Mouse (Mus musculus): ENCODE data around the gene Hmgcs2.

Gene Hmgcs2

GRCm38 (mm10) chr3:98280204-98280932 is at the start of gene Hmgcs2:
Gene Hmgcs2, plus strand, starts transcription at chr3:98280435.
- peak; percentile 68 to 79 for DNase-seq (ENCODE audit: low spot score in 2 of 2)

DNA sequence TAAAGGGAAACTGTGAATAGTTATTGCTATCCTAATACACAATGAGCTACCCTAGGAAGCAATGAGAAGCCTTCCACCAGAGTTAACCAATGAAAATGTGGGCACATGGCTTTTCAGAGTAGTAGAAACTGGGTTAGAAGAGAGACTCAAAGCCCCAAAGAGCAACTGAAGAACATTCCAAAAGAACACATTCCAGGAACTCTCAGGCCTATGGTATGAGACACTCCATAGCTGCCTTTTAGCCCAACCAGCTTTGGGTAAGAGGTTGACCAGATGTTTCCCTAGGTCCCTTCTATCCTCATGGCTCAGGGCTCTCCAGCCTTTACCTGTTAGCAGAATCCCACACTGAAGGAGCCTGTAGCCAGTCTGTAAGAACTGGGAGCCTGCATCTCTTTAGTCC is 46.7 kb upstream of the Hmgcs2 start:
- DNase-seq (ENCODE audit: low spot score in 2 of 2) = no peak

DNA sequence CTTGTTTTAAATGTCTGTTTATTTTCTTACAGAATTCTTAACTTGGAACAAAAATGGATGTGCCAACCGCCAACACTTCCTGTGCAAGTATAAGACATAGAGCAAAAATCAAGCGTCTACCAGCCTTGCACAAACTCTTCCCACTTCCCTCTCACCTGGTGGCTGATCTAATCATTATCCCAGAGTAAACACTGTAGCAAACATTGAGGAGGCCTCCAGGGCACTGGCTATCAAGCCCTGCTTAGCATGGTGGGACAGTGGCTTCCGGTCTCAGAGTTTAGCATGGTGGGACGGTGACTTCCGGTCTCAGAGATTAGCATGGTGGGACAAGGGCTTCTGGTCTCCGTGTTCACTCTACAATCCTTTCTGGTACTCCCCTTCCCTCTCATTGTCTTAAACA is 44.0 kb upstream of the Hmgcs2 start:
- DNase-seq (ENCODE audit: low spot score in 2 of 2) = no peak

GRCm38 (mm10) chr3:98237240-98237639 is 43.0 kb upstream of the Hmgcs2 start:
- no peak for DNase-seq (ENCODE audit: low spot score in 2 of 2)

GRCm38 (mm10) chr3:98238150-98238549 is 42.1 kb upstream of the Hmgcs2 start:
- DNase-seq (ENCODE audit: low spot score in 2 of 2) = no peak

GRCm38 (mm10) chr3:98242051-98242450 is 38.2 kb upstream of the Hmgcs2 start:
- no peak for DNase-seq (ENCODE audit: low spot score in 2 of 2)

DNA sequence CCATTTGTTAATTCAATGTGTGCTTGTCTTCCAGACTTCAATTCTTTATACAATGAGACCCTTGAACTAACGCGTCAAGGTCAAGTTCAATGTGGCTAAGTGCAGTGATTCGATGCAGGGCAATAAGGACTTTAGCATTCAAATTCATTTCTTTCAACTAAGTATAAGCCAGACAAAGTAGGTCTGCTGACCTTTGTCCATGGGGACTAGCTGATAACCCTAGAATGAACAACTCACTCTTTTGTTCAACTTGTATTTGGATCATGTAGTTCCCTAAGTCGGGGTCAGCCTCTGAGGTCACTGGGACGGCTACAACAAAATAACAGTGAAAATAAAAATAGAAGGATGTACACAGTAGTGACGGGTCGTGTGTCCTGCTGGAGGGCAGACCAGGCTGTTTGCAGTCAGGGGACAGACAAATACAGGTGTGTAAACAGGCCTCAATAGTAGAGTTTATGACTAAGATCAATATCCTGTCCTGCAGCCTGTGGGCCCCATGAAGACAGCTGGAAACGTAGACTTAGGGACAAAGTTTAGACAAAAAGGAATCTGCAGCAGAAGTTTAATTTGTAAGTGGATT is 37.7 kb upstream of the Hmgcs2 start:
- no peak for DNase-seq (ENCODE audit: low spot score in 2 of 2)

DNA sequence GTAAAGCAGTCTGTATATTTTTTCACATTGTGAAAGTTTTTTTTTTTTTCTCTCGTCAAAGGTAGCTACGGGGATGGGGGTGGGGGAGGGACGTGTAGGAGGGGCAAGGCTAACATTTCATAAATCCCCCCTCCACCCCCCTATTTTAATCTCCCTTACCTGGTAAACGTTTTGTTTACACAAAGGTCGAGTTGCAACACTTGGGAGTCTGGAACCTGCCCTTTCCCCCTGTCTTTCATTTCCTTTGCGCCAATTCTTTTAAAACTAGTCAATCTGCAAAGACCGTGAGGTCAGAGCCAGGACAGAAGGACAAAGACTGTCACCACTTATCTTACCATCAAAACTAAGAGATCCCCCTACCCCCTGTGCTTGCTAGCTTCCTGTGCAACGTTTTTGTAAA is 34.3 kb upstream of the Hmgcs2 start:
- no peak for DNase-seq (ENCODE audit: low spot score in 2 of 2)

DNA sequence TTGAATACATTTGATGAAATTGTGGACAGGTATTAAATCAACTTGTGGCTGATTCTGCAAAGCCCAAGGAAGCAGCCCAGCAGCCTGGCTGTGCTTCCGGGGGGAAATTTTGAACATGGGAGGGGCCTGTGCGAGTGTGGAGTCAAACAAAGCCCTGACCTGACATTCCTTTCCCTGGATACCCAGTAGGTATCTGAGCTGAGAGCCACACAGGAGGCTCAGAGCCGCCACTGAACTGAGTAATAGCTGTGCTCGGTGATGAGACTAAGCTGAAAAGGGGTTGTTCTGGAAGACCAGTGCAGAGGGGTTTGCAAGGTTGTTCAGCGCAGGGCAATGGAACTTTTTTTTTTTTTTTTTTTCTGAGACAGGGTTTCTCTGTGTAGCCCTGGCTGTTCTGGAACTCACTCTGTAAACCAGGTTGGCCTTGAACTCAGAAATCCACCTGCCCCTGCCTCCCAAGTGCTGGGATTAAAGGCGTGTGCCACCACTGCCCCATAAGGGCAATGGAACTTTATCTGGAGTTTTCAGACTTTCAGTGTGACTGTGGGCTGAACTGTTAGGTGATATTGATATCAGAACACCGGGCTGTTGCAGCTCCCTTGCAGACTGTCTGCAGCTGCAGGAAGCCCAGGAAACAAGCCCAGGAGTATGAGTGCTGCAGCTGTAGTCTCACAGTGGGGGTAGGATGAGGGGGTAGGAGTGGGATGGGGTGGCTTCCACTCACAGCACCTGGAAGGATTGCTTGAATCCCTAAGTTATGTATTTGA is 33.1 kb upstream of the Hmgcs2 start:
- DNase-seq (ENCODE audit: low spot score in 2 of 2) = no peak

DNA sequence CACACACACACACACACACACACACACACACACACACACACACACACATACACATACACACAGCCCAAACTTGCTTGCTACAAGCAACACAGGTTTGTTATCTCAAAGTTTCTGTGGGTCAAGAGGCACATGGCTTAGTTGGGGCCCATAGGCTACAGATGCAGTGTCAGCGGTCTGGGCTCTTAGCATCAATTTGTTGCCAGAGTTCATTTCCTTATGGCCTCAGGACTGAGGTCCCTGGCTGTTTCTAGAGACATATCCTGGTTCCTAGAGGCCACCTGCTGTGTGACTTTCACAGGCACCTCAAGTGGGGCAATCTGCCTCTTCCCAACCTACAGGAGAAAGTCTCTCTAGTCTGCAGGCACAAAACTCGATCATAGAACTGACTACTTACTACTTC is 30.9 kb upstream of the Hmgcs2 start:
- no peak for DNase-seq (ENCODE audit: low spot score in 2 of 2)

DNA sequence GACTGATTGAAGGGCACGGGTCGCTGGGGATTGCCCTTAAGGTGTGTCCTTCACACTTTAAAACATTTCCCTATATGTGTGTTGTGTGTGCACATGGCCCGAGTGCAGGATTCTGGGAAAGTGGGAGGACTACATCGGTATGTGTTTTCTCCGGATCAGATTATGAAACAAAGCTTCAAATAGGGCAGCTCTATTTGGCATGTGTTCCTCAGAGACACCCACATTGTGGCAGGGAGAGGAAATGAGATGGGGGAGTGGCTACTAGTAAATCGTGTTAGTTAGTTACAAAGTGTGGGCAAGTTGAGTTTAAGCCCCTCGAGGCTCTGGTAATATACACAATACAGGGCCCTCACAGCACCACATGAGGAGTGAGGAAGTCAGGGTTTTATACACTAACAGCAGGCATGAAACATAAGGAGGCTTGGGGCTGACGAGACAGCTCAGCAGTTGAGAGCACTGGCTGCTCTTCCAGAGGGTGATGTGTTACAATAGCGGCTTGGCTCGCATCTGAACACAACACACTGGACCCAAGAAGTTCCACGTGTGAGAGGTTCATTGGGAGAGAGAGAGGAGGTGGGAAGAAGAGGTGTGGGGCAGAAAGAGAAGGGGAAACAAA is 30.3 kb upstream of the Hmgcs2 start:
- DNase-seq (ENCODE audit: low spot score in 2 of 2) = no peak

DNA sequence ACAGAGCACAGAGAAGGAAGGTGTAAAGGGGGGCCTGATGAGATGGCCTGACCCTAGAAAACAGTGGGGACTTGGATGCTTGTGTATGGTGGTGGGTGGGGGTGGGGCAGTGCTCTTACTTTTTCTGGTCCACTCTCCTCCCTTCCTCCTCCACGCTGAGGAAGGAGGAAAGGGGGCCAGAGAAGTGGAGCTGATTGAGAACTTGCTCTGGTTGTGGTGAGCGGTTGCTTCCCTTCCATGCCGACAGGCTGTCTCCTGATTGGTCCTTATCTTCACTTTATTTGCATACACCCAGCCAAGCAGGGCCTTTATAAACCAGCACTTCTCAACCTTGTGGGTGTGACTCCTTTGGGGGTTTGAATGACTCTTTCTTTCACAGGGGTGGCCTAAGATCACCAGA is 26.2 kb upstream of the Hmgcs2 start:
- no peak for DNase-seq (ENCODE audit: low spot score in 2 of 2)

- peak; percentile 6 to 29 for DNase-seq (ENCODE audit: low spot score in 2 of 2)
Observed at GRCm38 (mm10) chr3:98254656-98255583, 25.3 kb upstream of the Hmgcs2 start.

- no peak for DNase-seq (ENCODE audit: low spot score in 2 of 2)
Observed at GRCm38 (mm10) chr3:98258723-98259122, 21.5 kb upstream of the Hmgcs2 start.

GRCm38 (mm10) chr3:98259271-98259751 is 20.9 kb upstream of the Hmgcs2 start:
- DNase-seq (ENCODE audit: low spot score in 2 of 2) = peak; percentile 10 to 16

- DNase-seq (ENCODE audit: low spot score in 2 of 2) = no peak
Observed at GRCm38 (mm10) chr3:98260534-98260933, 19.7 kb upstream of the Hmgcs2 start.

DNA sequence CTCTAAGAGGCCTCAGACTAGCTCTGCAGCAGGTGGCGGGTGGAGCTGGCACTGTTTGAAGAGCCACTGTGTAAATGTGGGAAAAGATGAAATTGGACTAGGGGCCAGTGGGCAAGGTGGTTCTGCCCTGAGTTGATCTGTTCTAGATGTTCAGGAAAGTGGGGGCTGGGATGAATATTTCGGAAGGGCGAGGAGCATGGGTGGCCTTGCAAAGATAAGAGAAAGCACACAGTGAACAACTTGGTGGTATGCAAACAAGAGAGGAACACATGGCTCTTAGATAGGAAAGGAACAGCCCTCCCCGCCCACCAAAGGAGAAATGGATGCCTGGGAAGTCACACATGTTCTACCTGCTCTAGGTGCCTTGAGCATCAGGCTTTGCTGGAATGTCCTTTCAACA is 18.8 kb upstream of the Hmgcs2 start:
- no peak for DNase-seq (ENCODE audit: low spot score in 2 of 2)

- DNase-seq (ENCODE audit: low spot score in 2 of 2) = no peak
Observed at GRCm38 (mm10) chr3:98262133-98262532, 18.1 kb upstream of the Hmgcs2 start.

- DNase-seq (ENCODE audit: low spot score in 2 of 2) = peak; percentile 15 to 22
Observed at GRCm38 (mm10) chr3:98267249-98267651, 13.0 kb upstream of the Hmgcs2 start.

DNA sequence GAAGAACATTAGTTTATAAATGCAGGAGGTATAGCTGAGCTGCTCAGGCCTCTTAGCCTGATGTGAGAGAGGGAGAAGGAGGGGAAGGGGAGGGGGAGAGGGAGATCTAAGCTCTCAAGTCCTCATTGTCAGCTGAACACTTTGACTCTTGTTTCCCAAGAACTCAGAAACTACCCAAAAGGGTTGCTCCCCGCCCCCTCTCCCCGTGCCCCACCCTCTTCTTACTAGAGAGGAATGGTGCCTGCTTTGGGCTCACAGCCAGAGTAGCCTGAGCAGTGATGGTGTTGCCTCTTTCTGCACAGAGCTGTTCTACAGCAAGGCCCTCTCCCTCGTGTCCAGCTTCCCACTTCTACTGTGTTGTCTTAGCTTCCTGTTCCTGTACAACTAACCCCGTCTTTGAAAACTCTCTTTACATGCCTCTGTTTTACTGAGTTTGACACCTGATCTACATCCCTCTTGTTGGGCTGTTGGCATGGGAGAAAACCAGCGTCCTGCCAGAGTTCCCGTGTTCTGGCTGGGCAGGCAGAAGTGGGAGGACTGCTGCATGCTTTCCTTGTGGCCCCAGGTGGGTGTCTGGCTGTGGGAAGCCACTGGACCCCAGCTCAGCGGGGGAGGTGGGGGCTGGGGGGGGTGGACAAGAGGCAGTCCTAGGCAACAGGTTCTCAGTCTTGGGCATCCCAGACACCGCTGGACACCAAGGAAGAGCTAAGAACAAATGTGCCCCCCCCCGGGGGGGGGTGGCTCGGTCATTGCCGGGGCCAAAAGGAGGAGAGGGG is 6.4 kb upstream of the Hmgcs2 start:
- no peak for DNase-seq (ENCODE audit: low spot score in 2 of 2)

All from heart, adult 9 months (tissue).